Mouse (Mus musculus) cortical plate, adult 2 months (tissue): Measurements from ENCODE around the gene Slc25a12.

Source experiments
- CTCF ChIP-seq: fragments of 200-500 bp; IDR thresholded peaks from 2 replicates; pipeline ENCODE4 v1.5.1; 2011; ENCODE audit warnings: mild to moderate bottlenecking, control low read depth, low read length; ENCODE audit not compliant: insufficient read depth; ENCODE audit errors: extremely low read depth
- POLR2A ChIP-seq: fragments of 200-500 bp; IDR thresholded peaks from 2 replicates; pipeline ENCODE4 v1.6.1; 2011; ENCODE audit warnings: mild to moderate bottlenecking, low read length, control low read depth; ENCODE audit not compliant: insufficient read depth; ENCODE audit errors: extremely low read depth

DNA sequence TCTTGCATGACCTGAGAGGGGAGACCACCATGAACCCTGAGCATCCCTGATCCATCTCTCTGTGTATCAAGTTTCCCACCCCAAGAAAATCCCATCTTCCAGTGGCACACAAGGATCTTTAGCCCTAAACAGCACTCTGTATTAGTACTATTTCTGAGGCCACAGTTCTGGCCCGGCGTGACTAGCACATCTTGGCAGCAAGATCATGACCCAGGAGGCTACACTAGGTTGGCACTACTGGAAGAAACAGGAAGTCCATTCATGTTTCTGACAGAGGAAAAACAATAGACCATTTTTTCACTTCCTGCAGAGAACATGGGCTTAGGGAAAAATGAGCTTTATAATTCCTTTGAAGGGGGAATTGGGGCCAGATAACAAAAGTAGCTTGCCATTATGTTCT is 39.8 kb downstream of the Slc25a12 start:
- no peak for TF ChIP-seq POLR2A
- no peak for TF ChIP-seq CTCF
